Mouse (Mus musculus): ENCODE measurements around the gene Cfap54. TPM values are rescaled to one million over a fixed set of nuclear protein-coding genes. Genes with fewer than 3 reads are reported as not detected.

The Cfap54 gene
- polyA plus RNA-seq, 1 experiment = 0.09 TPM

GRCm38 (mm10) chr10:92994340-92994739 lies 87.1 kb downstream of the Cfap54 start:
- Histone ChIP-seq H3K4me3 (ENCODE audit: extremely low read depth, insufficient read depth, insufficient read length) (no peak overlapping the region), H3K27ac (ENCODE audit: insufficient read depth, low read length) (no peak overlapping the region), H3K36me3 (ENCODE audit: control insufficient read depth, insufficient read depth, low read length) (no peaks in the 10 kb centered on the region), H3K4me1 (ENCODE audit: control insufficient read depth, insufficient read depth, insufficient read length) (no peaks in the 10 kb centered on the region), H3K27me3 (ENCODE audit: control insufficient read depth, insufficient read depth, low read length) (no peaks in the 10 kb centered on the region)
- TF ChIP-seq POLR2A (IDR thresholded peaks at IDR 0.05; ENCODE audit: low read depth, low read length) (no peak), CTCF (IDR thresholded peaks at IDR 0.05; ENCODE audit: extremely low read depth, insufficient read depth, insufficient read length, insufficient replicate concordance) (no peak)
- WGBS = 56% methylated on average over 3 of the region's 3 CpGs
- DNase-seq (ENCODE audit: low read depth in 1 of 2, low spot score in 2 of 2) = no peak

GRCm38 (mm10) chr10:92992526-92992925 lies 88.9 kb downstream of the Cfap54 start:
- no peaks in the 10 kb centered on the region for H3K36me3 ChIP-seq (ENCODE audit: control insufficient read depth, insufficient read depth, low read length)

GRCm38 (mm10) chr10:92990576-92990975 lies 90.8 kb downstream of the Cfap54 start:
- no peak for DNase-seq (ENCODE audit: low read depth in 1 of 2, low spot score in 2 of 2)
- H3K27ac ChIP-seq (ENCODE audit: insufficient read depth, low read length) = no peak overlapping the region
- H3K36me3 ChIP-seq (ENCODE audit: control insufficient read depth, insufficient read depth, low read length) = no peaks in the 10 kb centered on the region
- no peaks in the 10 kb centered on the region for H3K27me3 ChIP-seq (ENCODE audit: control insufficient read depth, insufficient read depth, low read length)
- 89% methylated on average over 2 of the region's 2 CpGs for WGBS
- H3K4me3 ChIP-seq (ENCODE audit: extremely low read depth, insufficient read depth, insufficient read length) = no peak overlapping the region
- no peaks in the 10 kb centered on the region for H3K4me1 ChIP-seq (ENCODE audit: control insufficient read depth, insufficient read depth, insufficient read length)
- TF ChIP-seq POLR2A (IDR thresholded peaks at IDR 0.05; ENCODE audit: low read depth, low read length) = no peak
- TF ChIP-seq CTCF (IDR thresholded peaks at IDR 0.05; ENCODE audit: extremely low read depth, insufficient read depth, insufficient read length, insufficient replicate concordance) = no peak

More at GRCm38 (mm10) chr10:92992526-92992925, 88.9 kb downstream of the Cfap54 start:
- Histone ChIP-seq H3K27ac (ENCODE audit: insufficient read depth, low read length) (no peak overlapping the region), H3K4me1 (ENCODE audit: control insufficient read depth, insufficient read depth, insufficient read length) (no peaks in the 10 kb centered on the region), H3K27me3 (ENCODE audit: control insufficient read depth, insufficient read depth, low read length) (no peaks in the 10 kb centered on the region), H3K4me3 (ENCODE audit: extremely low read depth, insufficient read depth, insufficient read length) (no peak overlapping the region)
- no peak for DNase-seq (ENCODE audit: low read depth in 1 of 2, low spot score in 2 of 2)
- no peak for TF ChIP-seq POLR2A (IDR thresholded peaks at IDR 0.05; ENCODE audit: low read depth, low read length)

- Histone ChIP-seq H3K4me1 (ENCODE audit: control insufficient read depth, insufficient read depth, insufficient read length) (no peaks in the 10 kb centered on the region), H3K4me3 (ENCODE audit: extremely low read depth, insufficient read depth, insufficient read length) (no peak overlapping the region), H3K36me3 (ENCODE audit: control insufficient read depth, insufficient read depth, low read length) (no peaks in the 10 kb centered on the region), H3K27ac (ENCODE audit: insufficient read depth, low read length) (no peak overlapping the region), H3K27me3 (ENCODE audit: control insufficient read depth, insufficient read depth, low read length) (no peaks in the 10 kb centered on the region)
- no peak for DNase-seq (ENCODE audit: low read depth in 1 of 2, low spot score in 2 of 2)
- WGBS = 48% methylated on average over 3 of the region's 3 CpGs
- no peak for TF ChIP-seq POLR2A (IDR thresholded peaks at IDR 0.05; ENCODE audit: low read depth, low read length)
- TF ChIP-seq CTCF (IDR thresholded peaks at IDR 0.05; ENCODE audit: extremely low read depth, insufficient read depth, insufficient read length, insufficient replicate concordance) = no peak
Measured at GRCm38 (mm10) chr10:92965134-92965533, 116.3 kb downstream of the Cfap54 start.

GRCm38 (mm10) chr10:92950044-92950443 lies 131.4 kb downstream of the Cfap54 start:
- TF ChIP-seq POLR2A (IDR thresholded peaks at IDR 0.05; ENCODE audit: low read depth, low read length) = no peak
- TF ChIP-seq CTCF (IDR thresholded peaks at IDR 0.05; ENCODE audit: extremely low read depth, insufficient read depth, insufficient read length, insufficient replicate concordance) = no peak
- no peak for DNase-seq (ENCODE audit: low read depth in 1 of 2, low spot score in 2 of 2)

GRCm38 (mm10) chr10:92942848-92943645 lies 138.4 kb downstream of the Cfap54 start:
- Histone ChIP-seq H3K4me1 (ENCODE audit: control insufficient read depth, insufficient read depth, insufficient read length) (no peaks in the 10 kb centered on the region), H3K36me3 (ENCODE audit: control insufficient read depth, insufficient read depth, low read length) (no peaks in the 10 kb centered on the region), H3K4me3 (ENCODE audit: extremely low read depth, insufficient read depth, insufficient read length) (no peak overlapping the region), H3K27ac (ENCODE audit: insufficient read depth, low read length) (no peak overlapping the region), H3K27me3 (ENCODE audit: control insufficient read depth, insufficient read depth, low read length) (no peaks in the 10 kb centered on the region)
- TF ChIP-seq CTCF (IDR thresholded peaks at IDR 0.05; ENCODE audit: extremely low read depth, insufficient read depth, insufficient read length, insufficient replicate concordance) = no peak
- no peak for TF ChIP-seq POLR2A (IDR thresholded peaks at IDR 0.05; ENCODE audit: low read depth, low read length)
- DNase-seq (ENCODE audit: low read depth in 1 of 2, low spot score in 2 of 2) = no peak
- WGBS = 77% methylated on average over 7 of the region's 7 CpGs

More at GRCm38 (mm10) chr10:92950044-92950443, 131.4 kb downstream of the Cfap54 start:
- Histone ChIP-seq H3K4me3 (ENCODE audit: extremely low read depth, insufficient read depth, insufficient read length) (no peak overlapping the region), H3K27me3 (ENCODE audit: control insufficient read depth, insufficient read depth, low read length) (no peaks in the 10 kb centered on the region), H3K36me3 (ENCODE audit: control insufficient read depth, insufficient read depth, low read length) (no peaks in the 10 kb centered on the region), H3K4me1 (ENCODE audit: control insufficient read depth, insufficient read depth, insufficient read length) (no peaks in the 10 kb centered on the region), H3K27ac (ENCODE audit: insufficient read depth, low read length) (no peak overlapping the region)
- WGBS = 91% methylated on average over 1 of the region's 1 CpGs

- WGBS = 57% methylated on average over 1 of the region's 1 CpGs
- H3K4me1 ChIP-seq (ENCODE audit: control insufficient read depth, insufficient read depth, insufficient read length) = no peaks in the 10 kb centered on the region
Measured at GRCm38 (mm10) chr10:92941616-92942015, 139.8 kb downstream of the Cfap54 start.

More at GRCm38 (mm10) chr10:92941616-92942015, 139.8 kb downstream of the Cfap54 start:
- no peaks in the 10 kb centered on the region for H3K36me3 ChIP-seq (ENCODE audit: control insufficient read depth, insufficient read depth, low read length)
- no peak for DNase-seq (ENCODE audit: low read depth in 1 of 2, low spot score in 2 of 2)
- no peak overlapping the region for H3K27ac ChIP-seq (ENCODE audit: insufficient read depth, low read length)
- H3K27me3 ChIP-seq (ENCODE audit: control insufficient read depth, insufficient read depth, low read length) = no peaks in the 10 kb centered on the region
- TF ChIP-seq POLR2A (IDR thresholded peaks at IDR 0.05; ENCODE audit: low read depth, low read length) = no peak
- TF ChIP-seq CTCF (IDR thresholded peaks at IDR 0.05; ENCODE audit: extremely low read depth, insufficient read depth, insufficient read length, insufficient replicate concordance) = no peak
- H3K4me3 ChIP-seq (ENCODE audit: extremely low read depth, insufficient read depth, insufficient read length) = no peak overlapping the region

Data from spleen, adult 2 months (tissue).